Mouse (Mus musculus) urinary bladder, adult 2 months (tissue): Measurements from ENCODE around the gene Cab39l. TPM values are rescaled to one million over a fixed set of nuclear protein-coding genes. Genes with fewer than 3 reads are reported as not detected.
"Not testable (repeated sequence)": the region's sequence is repeated elsewhere in the genome, so short reads cannot be mapped to it uniquely, and the experiment has no call there.

Experiments
- DNase-seq: peaks from one replicate; pipeline ENCODE4 v3.0.0; 2022; ENCODE audit warnings: low spot score
- polyA plus RNA-seq: library from polyadenylated mRNA; depleted of rRNA; stranded (reverse); fragments of >200 nt; gene quantifications from 2 replicates; pipeline ENCODE4 v1.2.3, GENCODE M21; 2012; rRNA removed

Cab39l gene
- polyA plus RNA-seq, result 59.8 and 60.7 TPM in 2 replicates

DNA sequence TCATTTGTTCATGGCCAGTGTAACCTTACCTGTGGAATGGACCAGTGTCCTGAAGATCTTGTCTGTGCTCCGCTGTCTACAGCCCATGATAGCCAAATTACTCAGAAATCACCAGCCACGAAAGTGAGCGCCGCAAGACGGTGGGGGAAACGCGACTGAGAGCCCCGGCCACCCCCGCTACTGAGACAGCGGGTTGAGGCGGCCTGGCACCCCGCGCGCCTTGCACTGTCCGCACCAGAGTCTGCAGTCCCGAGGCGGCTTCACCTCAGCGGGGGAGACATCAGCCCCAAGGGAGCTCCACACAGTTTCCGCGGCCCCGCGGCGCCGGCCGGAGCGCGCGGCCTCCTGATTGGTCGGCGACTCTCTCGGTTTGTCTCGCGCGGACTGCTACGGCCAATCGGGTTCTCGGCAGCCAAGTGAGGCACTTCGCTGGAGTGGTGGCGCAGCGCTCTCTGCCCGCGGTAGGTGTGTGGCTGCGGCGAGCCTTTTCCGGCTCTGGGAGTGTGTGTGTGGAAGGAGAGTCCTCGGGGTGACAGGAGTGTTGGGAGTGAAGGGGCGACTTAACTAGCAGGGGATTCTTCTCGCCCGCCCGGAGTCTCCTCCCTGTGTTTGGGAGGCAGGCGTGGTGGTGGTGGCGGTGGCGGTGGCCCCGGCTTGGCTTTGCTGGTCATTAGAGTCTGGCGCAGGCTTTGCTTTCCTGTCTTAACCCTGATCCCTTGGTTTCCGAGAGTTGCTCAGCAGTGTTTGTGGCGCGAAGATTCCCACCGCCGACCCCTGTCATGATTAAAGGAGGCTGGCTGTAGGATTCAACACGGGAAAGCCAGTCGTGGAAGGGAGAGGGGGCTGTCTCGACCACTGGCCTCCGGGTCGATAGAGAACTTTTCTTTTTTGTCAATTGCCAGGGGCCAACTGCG, at the start of gene Cab39l, which contains the start of gene Setdb2:
TSS of gene Cab39l (plus strand) at position 415 of the 914 bp plus-strand sequence.
TSS of gene Setdb2 (minus strand) at position 327 of the 914 bp plus-strand sequence.
- peak; percentile 97 for DNase-seq

GRCm38 (mm10) chr14:59395281-59395680, 45.5 kb upstream of the Cab39l start, which contains the start of gene Phf11c:
Phf11c (minus strand) TSS chr14:59395381.
- no peak for DNase-seq

DNA sequence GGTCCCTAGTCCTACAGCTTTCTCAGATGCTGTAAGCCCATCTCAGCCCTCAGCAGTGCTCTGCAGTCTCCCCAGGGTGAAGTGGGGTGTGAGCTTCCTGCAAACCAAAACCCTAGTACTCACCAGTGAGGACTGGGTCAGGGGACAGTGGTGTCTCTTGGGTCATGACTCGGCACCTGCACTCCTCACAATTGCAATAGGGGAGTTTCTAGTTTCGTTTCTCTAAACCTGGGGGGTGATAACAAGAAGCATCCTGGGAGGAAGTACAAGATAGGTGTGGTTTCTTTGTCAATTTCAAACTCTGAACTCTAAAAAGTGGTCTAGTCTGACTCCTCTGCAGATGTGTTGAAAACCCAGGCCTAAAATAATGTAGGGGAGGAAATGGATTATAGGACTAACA, 43.8 kb upstream of the Cab39l start:
- no peak for DNase-seq

DNA sequence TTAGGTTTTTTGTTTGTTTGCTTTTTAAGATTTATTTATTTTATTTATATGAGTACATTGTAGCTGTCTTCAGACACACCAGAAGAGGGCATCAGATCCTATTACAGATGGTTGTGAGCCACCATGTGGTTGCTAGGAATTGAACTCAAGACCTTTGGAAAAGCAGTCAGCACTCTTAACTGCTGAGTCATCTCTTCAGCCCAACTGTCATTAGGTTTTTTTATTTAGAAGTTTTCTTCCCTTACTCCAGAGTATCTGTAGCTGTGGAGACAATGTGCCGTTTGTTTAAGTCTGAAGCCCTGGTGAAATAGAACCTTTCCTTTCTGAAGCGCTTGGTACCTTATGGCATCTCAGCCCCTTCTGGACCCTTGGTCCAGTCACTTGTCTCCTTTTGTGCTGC, 25.8 kb upstream of the Cab39l start:
- DNase-seq, result not testable (repeated sequence)

DNA sequence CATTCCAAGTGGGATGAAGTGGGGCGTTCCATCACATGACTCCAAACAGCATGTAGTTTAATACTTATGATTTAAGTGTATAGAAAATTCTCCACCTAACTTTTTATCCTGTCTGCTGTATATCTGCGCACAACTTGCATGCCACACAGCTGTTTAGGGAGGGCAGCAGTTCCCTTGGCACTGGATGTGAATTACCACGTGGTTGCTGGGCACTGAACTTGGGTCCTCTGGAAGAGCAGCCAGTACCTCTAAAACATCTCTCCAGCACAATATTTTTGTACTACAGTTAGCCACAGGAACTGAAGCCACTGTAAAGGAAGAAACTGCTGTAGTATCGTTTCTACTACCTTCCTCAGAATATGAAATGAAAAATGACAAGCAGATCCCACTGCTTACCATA, 22.6 kb upstream of the Cab39l start:
- DNase-seq, result no peak

DNA sequence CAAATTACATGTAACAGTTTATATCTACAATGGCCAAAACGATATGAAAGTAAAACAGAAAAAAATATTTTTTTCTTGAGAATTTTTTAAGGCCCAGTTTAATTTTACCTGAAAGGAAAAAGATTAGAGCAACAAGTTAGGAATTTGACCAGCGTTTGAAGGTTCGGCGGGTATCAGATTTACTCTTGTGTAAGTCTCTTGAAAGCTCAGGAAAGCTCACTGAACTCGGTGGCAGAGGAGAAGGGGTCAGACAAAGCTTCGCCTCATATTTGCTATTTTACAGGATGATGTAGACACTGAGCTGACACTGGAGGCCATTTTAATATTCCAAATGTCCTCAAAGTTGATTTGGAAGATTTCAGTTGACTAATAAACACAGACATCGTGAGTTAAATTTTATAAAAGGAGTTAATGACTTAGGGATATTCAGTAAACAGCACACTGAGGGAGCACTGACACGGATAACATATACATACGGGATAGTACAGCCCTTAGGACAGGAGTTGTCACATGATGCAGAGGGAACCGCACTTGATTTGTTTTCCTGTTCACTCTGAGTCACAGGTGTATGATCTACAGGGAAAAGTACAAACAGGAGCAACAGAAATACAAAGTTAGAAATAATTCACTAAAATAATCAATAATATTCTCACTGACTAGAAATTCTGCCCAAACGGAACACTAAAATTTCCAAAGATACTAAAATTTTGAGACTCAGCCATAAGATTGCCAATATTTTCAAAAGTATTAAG, 17.7 kb upstream of the Cab39l start:
- DNase-seq, result no peak

GRCm38 (mm10) chr14:59430556-59430955, 10.2 kb upstream of the Cab39l start:
- DNase-seq, result no peak

DNA sequence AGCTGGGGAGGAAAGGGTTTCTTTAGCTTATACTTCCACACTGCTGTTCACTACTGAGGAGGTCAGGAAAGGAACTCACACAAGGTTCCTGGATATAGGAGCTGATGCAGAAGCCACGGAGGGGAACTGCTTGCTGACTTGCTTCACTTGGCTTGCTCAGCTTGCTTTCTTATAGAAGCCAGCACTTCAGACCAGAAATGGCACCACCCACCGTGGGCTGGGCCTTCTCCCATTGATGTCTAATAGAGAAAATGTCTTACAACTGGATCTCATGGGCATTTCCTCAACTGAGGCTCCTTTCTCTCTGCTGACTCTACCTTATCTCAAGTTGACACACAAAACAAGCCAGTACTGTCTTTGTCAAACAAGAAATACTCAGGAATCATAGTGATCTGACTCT, 6.9 kb upstream of the Cab39l start:
- DNase-seq, result no peak

DNA sequence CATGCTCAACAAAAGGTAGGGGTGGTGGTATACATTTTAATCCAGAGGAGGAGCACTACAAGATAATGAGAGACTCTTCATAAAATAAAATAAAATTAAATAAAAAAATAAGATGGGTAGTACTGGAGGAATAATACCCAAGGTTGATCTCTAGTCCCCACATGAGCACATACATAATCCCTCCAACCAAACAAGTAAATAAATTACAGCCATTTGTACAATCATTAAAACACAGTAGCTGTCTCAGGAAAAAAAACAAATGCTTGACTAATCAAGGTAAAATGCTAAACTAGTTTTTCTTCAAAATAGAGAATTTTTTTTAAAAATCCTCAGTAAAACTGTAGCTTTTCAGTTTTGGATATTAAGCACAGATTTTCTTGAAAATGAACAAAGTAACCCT, 5.6 kb upstream of the Cab39l start:
- DNase-seq, result no peak

- no peak for DNase-seq
Observed at GRCm38 (mm10) chr14:59437398-59437797, 3.4 kb upstream of the Cab39l start.

GRCm38 (mm10) chr14:59438505-59438904, 2.3 kb upstream of the Cab39l start:
- no peak for DNase-seq

DNA sequence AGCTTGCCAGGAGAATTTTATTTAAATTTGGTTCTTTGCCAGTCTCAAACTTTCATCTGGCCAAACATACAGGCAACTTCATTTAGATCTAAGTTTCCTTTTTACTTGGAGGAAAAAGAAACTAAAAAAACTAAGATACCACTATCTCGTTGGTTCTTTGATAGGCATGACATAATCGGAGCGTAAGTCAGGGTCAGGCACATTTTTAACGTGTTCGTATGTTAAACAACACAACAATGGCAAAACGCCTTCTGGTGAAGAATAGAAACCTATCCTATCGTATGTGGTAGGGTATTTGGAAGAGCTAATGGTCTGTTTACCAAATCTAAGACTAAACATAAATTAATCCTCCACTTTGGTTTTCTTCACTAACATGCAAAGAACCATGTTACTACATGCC, 733 bp upstream of the Cab39l start:
- no peak for DNase-seq

GRCm38 (mm10) chr14:59441472-59441805, 667 bp downstream of the Cab39l start:
- DNase-seq, result no peak

GRCm38 (mm10) chr14:59445421-59445820, 4.6 kb downstream of the Cab39l start:
- no peak for DNase-seq

DNA sequence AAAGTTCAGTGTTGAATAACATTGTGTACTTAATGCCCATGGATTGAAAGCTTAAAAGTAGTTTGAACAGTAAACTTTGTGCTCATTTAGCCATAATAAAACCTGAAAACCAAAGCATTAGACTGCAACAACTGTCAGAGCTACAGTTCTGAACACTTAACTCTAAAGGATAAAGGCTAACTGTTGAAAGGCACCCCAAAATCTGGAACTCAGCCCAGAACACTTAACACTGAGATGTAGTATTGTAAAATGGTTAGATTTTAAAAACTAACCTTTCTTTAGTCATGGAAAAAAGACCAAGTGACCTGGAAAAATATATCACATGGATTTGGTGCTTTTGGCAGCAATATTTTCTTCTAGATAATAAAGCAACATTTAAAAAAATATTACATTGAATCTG, 7.2 kb downstream of the Cab39l start:
- no peak for DNase-seq

DNA sequence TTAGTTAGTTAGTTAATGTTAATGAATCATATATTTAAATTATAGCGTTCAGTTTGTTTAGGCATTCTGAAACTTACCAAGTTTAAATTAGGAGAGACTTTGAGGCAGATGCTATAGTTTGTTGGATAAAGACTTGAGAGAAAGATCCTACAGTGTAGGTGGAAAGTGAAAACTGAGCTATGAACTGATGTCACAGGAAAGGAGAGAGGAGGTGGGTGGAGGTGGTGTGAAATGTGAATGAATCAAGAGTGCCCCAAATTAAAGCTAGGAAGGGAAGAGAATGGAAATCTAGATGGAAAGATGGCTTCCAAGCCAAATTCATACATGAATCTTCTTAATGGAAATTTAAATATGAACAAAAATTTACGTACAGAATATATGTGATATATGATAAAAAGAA, 25.7 kb downstream of the Cab39l start:
- no peak for DNase-seq

GRCm38 (mm10) chr14:59467798-59468197, 27.0 kb downstream of the Cab39l start:
- DNase-seq, result no peak

DNA sequence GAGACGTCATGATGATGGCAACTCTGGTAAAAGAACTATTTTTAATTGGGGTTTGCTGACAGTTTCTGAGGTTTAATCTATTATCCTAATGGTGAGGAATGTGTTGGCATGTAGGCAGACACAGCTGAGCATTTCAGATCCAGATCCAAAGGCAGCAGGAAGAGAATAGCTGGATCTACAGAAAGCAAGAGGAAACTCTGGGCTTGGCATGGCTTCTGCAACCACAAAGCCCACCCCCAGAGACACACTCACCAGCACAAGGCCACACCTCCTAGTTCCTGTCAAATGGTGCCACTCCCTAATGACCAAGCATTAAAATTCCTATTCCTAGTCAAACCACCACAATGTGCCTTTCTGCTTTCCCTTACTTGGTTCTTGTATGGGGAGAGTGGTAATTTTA, 30.0 kb downstream of the Cab39l start:
- no peak for DNase-seq

- DNase-seq, result no peak
Observed at GRCm38 (mm10) chr14:59478699-59479098, 37.9 kb downstream of the Cab39l start.

DNA sequence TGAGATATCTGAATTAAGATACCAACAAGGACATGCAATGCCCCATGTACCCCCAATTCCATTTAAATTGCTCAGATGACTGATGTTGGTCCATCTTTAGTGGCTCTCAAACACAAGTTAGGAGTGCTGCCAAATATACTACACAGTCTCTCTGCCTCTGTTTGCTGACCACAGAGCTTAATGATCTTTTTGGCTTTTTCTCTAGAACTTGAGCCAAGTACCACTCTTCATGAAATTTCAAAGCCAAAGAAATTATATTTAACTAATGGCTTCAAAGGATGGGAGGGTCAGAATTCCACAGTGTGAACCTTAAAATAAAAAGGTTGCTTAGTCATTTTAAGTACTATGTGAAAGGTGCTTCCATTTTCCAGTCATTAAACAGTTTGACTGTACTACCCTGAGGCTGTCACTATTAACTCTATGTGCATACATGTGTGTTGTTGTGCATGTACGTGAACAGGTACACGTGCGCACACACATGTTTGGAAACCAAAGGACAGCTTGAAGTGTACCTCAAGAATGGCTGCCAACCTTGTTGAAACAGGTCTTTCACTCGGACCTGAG, 44.6 kb downstream of the Cab39l start:
- DNase-seq, result no peak

GRCm38 (mm10) chr14:59492376-59492775, 51.6 kb downstream of the Cab39l start:
- DNase-seq, result no peak

DNA sequence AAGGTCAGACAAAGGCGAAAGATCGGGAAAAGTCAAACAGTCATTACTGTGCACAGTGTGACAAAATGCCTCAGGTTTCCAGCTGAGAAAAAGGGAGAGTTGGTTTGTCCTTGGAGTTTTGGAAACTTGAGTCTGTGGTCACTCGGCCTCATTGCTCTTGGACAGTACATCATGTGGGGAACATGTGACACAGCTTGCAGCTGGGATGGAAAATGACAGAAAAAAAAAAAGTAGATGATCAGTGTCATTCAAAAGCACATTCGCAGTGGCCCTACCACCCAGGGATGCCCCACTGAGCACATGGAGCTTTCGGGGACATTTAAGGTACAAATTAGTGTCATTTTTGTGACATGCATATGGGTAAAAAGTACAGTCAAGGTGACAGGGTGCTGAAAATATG, 57.2 kb downstream of the Cab39l start:
- DNase-seq, result no peak

GRCm38 (mm10) chr14:59504831-59505230, 64.1 kb downstream of the Cab39l start:
- DNase-seq, result no peak
